In genomic region chr1:68666831-68667601, GRCm38 (mm10) we compare ENCODE assay signal across 17 mouse cellular contexts.
A peak's percentile ranks its signal among the peaks of the same experiment; 100 is the strongest.
DNase-seq lines count a peak whose midpoint lies in the region; ATAC-seq and TF ChIP-seq lines count a peak whose summit lies in the region.
"Had no signal": no experiment of that assay in that cellular context is flagged by ENCODE, and none has a peak within 500 bp of the region (broad histone marks: within the 10 kb centered on the region; RNA-seq: fewer than 3 reads in every experiment).

No protein-coding gene starts in this region.

- no peaks in the 10 kb centered on the region for H3K36me3 ChIP-seq in forebrain, embryonic 14.5 days (ENCODE audit: control insufficient read depth, insufficient read depth, low read length)
- no peaks in the 10 kb centered on the region for H3K36me3 ChIP-seq in kidney, adult 2 months (ENCODE audit: control insufficient read depth, insufficient read depth, low read length)
- H3K36me3 ChIP-seq: embryonic facial prominence, embryonic 13.5 days; heart, embryonic 12.5 days; hindbrain, embryonic 10.5 days; intestine, embryonic 15.5 days had no signal

- no peak overlapping the region for H3K4me2 ChIP-seq in forebrain, embryonic 14.5 days (ENCODE audit: low read length)
- H3K4me2 ChIP-seq: embryonic facial prominence, embryonic 13.5 days; heart, embryonic 12.5 days; hindbrain, embryonic 14.5 days; intestine, embryonic 15.5 days had no signal

- no peaks in the 10 kb centered on the region for H3K27me3 ChIP-seq in forebrain, embryonic 14.5 days (replicated peaks; ENCODE audit: control insufficient read depth, insufficient read depth, low read length)
- H3K27me3 ChIP-seq in kidney, adult 2 months (replicated peaks; ENCODE audit: control insufficient read depth, insufficient read depth, low read length), result no peaks in the 10 kb centered on the region
- H3K27me3 ChIP-seq: embryonic facial prominence, embryonic 13.5 days; heart, embryonic 12.5 days; intestine, embryonic 15.5 days had no signal

- H3K27ac ChIP-seq in forebrain, embryonic 14.5 days (ENCODE audit: low read depth, low read length), result no peak overlapping the region
- H3K27ac ChIP-seq in kidney, adult 2 months (ENCODE audit: insufficient read depth, low read depth, low read length), result no peak overlapping the region
- H3K27ac ChIP-seq: embryonic facial prominence, embryonic 13.5 days; hindbrain, embryonic 10.5 days; hindbrain, embryonic 14.5 days; intestine, embryonic 15.5 days had no signal

- H3K9ac ChIP-seq in forebrain, embryonic 14.5 days (ENCODE audit: low read length), result no peak overlapping the region
- H3K9ac ChIP-seq: embryonic facial prominence, embryonic 13.5 days; heart, embryonic 12.5 days; hindbrain, embryonic 14.5 days; intestine, embryonic 15.5 days had no signal

- H3K9me3 ChIP-seq in forebrain, embryonic 14.5 days (replicated peaks; ENCODE audit: control insufficient read depth, low read length), result no peaks in the 10 kb centered on the region
- H3K9me3 ChIP-seq: embryonic facial prominence, embryonic 13.5 days; heart, embryonic 12.5 days; hindbrain, embryonic 10.5 days; intestine, embryonic 15.5 days had no signal

- TF ChIP-seq POLR2A in kidney, adult 2 months (IDR thresholded peaks at IDR 0.05; ENCODE audit: low read depth, low read length), result no peak

- WGBS in forebrain, embryonic 14.5 days, result 29% methylated on average over 10 of the region's 10 CpGs
- 77% methylated on average over 10 of the region's 10 CpGs for WGBS in kidney, adult 2 months

- peak; percentile 20 for DNase-seq in brain, embryonic 18.5 days (ENCODE audit: low read depth, low spot score)
- DNase-seq in forebrain, embryonic 14.5 days (ENCODE audit: low spot score), result peak; percentile 82
- DNase-seq in retina, embryonic 14.5 days (ENCODE audit: low spot score), result peak; percentile 55
- no peak for DNase-seq in cerebellum, postnatal 14 days
- no peak for DNase-seq in kidney, adult 2 months
- no peak for DNase-seq in left cerebral cortex, adult 18-20 months (ENCODE audit: low spot score in 2 of 2)
- DNase-seq: adrenal gland, adult 2 months; adrenal gland, postnatal 25 days; cerebellum, adult 11-12 months; cerebellum, adult 9-10 months; cerebellum, postnatal 36 days; gastrocnemius, postnatal 10 days had no signal

- H3K4me1 ChIP-seq in forebrain, embryonic 14.5 days (ENCODE audit: control insufficient read depth, insufficient read depth, low read length), result peaks cover 3% of the 10 kb centered on the region; the same call in 1 of the 2 replicates
- H3K4me1 ChIP-seq in kidney, adult 2 months (ENCODE audit: control insufficient read depth, insufficient read depth, low read length), result no peaks in the 10 kb centered on the region
- H3K4me1 ChIP-seq: embryonic facial prominence, embryonic 13.5 days; hindbrain, embryonic 10.5 days; intestine, embryonic 15.5 days had no signal

- no peak overlapping the region for H3K4me3 ChIP-seq in forebrain, embryonic 14.5 days (ENCODE audit: low read depth, low read length)
- H3K4me3 ChIP-seq in kidney, adult 2 months (ENCODE audit: insufficient read depth, low read depth, low read length), result no peak overlapping the region
- H3K4me3 ChIP-seq: embryonic facial prominence, embryonic 13.5 days; heart, embryonic 12.5 days; hindbrain, embryonic 10.5 days; intestine, embryonic 15.5 days had no signal

- ATAC-seq in forebrain, embryonic 14.5 days, result peak; percentile 94
- ATAC-seq: intestine, embryonic 15.5 days had no signal

- no peak for TF ChIP-seq CTCF in kidney, adult 2 months (conservative IDR thresholded peaks at IDR 0.05; ENCODE audit: insufficient read depth, insufficient read length, low read depth, low read length)

Comparison
In these comparisons a context has a peak if more than half of its experiments do, and no peak if none do; other contexts are left out.
1. DNase-seq: peak in brain, embryonic 18.5 days (single experiment), forebrain, embryonic 14.5 days (single experiment) and retina, embryonic 14.5 days (single experiment); none in cerebellum, postnatal 14 days (0 of 2), kidney, adult 2 months (single experiment) and left cerebral cortex, adult 18-20 months (0 of 2).